Mouse (Mus musculus) retina, embryonic 14.5 days (tissue): ENCODE measurements around the gene Mapk8ip3.
A peak's percentile ranks its signal among the peaks of the same experiment; 100 is the strongest.

Source experiments
- DNase-seq: peaks from one replicate; pipeline ENCODE4 v3.0.0-alpha.2; 2015; ENCODE audit warnings: low spot score

Gene Mapk8ip3

DNA sequence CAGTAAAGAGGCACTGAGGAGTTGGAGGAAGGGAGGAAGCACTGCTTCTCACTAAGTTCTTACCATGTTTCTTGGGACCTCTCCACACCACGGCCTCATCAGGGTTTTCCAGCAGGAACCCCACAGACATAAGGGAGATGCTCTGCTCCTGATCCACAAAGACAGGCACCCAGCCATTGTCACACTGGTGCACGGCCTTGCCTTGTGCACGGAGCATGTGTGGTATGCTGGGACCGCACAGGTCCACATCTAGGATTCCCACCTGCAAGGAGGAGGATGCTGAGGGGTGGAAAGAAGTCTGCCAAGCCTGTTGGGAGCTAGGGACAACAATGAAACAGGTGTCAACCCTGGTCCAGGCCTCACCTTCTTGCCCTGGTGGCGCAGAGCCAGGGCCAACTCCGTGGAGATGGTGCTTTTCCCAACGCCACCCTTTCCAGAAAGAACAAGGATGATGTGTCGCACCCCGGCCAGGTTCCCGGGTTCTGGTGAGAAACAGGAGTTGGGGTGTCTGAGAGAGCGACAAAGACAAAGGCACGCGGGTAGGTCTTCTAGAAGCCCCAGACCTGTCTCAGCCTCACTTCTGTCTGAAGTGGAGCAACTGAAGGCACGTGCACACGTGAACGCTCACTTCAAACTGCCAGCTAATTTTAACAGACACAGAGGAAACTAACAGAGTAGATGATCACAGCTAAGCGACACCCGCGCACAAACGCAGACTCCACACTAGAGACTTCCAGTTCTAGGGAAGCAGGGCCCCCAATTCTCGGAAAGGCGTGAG, 51.2 kb downstream of the Mapk8ip3 start:
- no peak for DNase-seq

DNA sequence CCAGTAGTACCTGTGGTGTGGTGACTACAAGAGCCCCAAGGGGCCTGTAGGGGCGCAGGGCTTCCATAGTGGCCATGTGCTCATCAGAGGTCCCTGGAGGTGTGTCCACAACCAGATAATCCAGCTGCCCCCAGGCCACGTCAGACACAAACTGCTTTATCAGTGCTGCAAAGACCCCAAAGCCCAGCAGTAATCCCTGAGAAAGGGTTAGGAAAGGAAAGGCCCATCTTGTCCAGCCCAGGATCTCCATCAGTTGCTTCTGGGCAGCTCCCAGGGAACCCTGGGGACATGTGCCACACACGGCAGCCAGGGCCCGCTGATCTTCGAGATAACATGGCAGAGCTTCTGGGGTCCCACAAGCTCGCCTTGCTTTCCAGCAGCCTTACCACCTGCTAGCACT, 52.4 kb downstream of the Mapk8ip3 start:
- no peak for DNase-seq

DNA sequence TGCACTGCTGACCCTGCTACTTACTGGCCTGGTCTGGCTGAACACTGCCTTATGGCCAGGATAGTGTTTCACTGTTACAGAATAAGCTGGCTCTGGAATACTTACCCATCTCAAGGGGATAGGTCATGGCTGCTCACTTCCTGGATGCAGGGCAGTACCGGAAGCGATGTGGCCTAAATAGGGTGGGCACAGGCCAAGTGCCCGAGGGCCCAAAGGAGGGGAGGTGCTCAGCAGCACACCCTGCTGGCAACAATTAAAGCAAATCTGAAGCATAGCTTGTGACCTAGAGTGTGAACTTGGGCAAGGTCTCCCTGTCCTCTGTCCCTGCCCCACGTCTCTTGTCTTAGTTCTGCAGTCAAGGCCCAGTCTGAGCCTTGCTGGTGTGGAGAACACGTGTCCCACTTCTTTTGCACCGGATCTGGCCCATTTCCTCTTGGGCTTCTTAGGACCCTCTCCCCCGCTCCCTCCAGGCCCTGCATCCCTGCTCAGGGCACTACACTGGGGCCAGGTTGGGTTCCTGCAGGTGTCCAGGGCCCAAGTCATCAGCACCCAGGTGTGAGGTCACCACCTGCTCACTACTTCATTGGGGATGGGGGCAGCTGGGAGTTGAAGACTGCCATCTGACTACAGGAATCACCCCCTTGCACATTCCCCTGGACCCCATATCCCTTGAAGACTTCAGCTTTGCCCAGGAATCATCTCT, 54.9 kb downstream of the Mapk8ip3 start:
- peak; percentile 74 for DNase-seq

DNA sequence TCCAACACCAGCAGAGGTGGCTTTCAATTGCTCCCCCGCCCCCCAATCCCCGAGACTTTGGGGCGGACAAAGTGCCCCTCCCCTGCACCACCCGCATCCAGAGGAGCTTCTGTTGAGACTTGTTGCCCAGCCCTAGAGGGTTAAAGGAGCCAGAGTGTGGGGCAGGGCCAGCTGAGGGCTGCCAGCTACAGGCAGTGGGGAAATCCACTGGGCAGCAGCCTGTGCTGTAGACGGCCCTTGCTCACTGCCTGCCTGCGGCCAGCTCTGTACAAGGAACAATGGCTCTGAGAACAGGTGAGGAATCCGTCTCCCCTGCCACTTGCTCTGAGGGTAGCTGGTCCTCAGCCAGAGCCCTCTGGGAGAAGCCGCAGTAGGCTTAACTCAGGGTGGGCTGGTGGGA, 58.2 kb downstream of the Mapk8ip3 start:
- DNase-seq, result no peak

DNA sequence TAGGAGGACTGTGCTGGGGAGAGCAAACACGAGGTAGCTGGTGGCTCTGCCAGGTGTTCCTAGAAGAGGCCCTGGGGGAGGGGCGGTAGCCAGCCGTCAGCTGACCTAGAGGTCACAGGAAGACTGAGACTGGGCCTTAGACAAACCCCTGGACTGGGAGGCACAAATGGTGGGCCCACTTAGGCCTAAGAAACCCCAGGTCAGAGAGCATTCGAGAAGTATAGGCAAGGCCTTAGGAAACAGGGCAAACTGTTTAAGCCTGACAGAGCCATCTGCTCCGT, 58.7 kb downstream of the Mapk8ip3 start:
- DNase-seq, result no peak

DNA sequence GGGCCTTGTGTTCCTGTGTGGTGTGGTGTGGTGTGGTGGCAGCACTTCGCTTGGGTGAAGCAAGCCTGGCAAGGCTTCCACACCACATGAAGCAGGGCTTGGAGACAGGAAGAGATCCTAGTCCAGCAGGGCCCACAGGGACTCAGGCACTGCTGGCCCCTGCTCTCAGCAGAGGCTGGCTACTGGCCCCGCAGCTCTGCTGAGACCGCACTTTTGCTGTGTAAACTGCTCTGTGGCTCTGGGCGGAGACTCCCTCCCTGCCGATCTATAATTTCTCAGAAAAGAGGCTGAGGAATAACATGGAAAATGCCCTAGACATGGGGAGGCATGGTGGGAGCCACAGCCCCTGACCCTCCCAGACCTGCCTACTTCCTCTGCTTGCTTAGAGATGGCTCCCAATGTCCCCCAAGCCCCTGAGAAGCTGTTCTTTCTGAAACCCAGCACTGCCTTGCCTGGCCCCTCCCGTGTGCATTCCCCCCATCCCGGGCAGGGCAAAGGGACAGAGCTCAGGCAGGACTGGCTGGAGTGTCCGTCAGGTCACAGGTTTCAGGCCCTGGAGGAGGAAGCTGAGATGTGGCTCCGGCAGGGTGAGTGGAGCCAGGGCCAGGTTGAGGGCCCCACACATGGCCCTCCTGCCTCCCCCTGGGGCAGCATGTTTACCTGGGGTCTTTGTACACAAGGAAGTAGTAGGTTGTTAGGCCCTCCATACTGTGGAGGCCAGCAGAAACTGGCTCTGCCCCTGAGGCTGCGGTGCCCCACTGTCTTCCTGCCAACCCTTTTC, 59.3 kb downstream of the Mapk8ip3 start:
- no peak for DNase-seq

DNA sequence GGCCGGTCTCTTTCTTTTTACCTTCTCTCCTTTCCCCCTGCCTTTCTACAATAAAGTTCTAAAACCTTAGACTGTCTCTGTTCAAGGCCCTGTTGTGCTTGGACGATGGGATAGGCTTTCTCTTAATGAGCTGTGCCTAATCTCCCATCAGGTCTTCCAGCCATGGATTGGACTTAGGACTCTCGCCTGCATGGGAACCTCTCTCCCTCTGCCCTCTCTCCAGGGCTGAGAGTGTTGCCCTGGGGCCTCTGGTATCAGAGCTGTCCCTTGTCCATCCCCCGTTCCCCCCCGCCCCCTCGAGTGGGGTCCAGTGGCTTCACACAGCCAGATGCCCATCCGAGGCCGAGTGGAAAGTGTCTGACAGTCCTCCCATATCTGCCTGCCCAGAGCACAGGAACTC, 61.8 kb downstream of the Mapk8ip3 start:
- DNase-seq, result no peak

DNA sequence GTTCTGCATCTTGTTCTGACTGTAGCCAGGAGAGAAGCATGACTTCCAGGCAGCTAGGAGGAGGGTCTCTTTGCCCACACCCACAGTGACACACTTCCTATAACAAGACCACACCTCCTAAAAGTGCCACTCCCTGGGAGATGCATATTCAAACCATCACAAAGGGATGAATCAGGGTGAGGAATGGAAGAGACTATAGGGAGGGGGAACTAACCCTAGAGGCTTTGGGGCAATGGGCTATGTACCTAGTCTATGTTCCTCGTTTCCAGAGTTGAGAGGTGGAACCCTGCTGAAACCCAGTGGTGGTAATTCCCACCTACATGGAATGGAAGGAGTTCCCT, 62.4 kb downstream of the Mapk8ip3 start:
- no peak for DNase-seq

DNA sequence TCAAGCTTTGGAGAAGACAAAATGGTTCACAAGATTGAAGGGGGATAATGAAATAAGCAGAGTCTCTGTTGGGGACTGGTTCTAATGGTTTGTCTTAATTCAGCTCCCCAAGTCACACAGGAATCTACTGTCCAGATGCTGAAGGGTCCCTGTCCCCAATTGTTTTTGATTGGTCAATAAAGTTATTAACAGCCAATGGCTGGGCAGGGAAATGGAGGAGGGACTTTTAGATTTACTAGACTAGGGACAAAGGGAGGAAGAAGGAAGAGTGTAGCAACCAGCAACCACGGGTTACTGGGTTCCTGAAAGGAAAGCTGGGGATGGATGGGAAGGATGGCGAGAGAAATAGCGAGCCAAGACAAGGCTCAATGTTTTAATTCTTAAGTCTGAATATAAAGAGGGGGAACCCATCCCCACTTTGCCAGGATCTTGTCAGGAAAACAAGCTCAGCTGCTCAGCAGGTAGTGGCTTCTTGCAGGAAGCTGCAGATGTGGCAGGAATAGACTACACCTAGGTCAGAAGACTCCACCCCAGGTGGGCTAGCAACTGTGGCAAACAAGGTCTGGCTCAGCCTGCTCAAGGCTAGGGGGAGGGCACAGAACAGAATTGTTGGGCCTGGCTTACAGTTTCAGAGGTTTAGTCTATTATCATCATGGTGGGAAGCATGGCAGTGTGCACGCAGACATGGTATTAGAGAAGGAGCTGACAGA, 62.9 kb downstream of the Mapk8ip3 start:
- DNase-seq, result no peak

DNA sequence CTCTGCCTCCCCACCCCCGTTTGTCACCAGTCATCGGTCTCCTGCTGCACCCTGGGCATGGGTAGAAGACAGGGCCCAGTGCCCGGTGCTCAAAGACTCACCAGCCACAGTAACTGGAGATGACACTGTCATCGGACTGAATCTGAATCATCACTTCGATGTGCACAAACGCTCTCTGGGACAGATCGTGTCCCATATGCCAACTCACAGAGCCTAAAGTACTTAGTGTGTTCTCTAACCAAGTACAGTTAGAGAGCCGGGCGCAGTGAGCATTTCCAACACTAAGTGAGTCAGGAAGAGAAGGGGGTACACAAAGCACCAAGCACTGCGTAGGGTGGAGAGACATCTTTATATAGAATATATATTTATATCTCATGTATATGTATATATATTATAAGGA, 68.9 kb downstream of the Mapk8ip3 start:
- no peak for DNase-seq

DNA sequence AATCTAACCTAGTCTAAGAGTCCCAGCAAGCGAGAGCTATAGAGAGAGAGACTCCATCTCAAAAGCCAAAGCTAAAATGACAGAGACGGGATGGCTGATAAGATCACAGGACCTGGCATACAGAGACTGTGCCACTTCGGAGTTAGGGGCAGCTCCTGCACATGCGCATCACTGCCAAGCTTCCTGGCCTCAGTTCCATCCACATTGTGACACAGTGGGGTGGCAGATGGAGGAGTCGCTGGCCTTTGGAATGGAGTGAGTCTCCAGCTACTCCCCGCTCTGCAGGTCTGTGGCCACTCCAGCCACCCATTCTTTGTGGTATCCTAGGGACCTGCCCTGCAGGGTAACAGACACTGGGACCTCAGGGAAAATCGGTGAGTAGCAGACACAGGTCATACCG, 71.0 kb downstream of the Mapk8ip3 start, which contains the start of gene Igfals:
TSS of gene Igfals (plus strand) at position 222 of the 400 bp plus-strand sequence.
- DNase-seq, result no peak

DNA sequence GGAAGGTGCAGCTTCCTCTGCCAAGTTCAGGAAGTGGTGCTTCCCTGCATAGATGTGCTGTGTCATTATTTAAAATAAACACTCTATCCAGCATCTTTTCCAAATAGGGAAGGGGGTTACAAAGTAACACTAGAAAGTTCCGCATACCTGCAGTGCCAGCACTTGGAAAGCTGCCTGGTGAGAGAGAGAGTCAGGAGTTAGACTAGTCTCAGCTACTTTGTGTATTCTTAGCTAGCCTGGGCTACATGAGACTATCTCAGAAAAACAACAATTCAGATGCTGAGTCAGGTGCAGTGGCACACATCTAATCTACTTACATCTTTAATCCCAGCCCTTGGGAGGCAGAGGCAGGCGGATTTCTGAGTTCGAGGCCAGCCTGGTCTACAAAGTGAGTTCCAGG, 75.0 kb downstream of the Mapk8ip3 start:
- no peak for DNase-seq

DNA sequence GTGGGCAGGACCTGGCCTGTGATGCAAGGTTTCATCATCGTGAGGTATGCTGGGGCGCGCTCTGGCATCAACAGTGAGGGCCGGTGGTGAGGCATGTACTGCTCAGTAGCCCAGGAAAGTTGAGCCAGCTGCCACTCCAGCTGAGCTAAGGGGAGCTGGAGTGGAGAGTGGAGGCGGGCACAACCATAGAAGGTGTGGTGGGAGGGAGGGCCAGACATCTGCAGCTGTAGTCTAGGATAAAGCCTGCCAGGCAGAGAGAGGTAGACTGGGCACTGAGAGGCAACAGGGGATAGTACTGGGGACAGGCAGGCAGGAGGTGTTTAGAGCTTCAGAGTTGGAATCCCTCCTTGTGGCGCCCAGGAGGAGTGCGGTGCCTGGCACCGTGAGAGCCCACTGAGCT, 76.7 kb downstream of the Mapk8ip3 start:
- no peak for DNase-seq

DNA sequence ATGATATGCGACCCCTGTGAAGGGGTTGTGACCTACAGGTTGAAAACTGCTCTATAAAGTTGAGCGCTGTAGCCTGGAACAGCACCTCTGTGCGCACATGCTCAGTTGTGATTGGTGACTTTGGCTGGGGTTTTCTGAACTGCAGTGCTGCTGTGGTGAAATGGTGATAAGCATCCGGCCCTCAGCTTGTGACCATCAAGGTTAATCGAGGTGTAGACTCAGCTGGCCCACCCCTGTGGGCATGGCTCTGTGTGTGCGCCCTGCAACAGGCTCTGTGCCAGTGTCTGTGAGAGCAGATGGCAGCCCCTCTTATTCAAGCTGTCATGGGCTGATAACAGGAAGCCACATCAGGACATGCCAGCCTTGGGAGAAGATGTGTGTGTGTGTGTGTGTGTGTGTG, 77.8 kb downstream of the Mapk8ip3 start:
- DNase-seq, result no peak

DNA sequence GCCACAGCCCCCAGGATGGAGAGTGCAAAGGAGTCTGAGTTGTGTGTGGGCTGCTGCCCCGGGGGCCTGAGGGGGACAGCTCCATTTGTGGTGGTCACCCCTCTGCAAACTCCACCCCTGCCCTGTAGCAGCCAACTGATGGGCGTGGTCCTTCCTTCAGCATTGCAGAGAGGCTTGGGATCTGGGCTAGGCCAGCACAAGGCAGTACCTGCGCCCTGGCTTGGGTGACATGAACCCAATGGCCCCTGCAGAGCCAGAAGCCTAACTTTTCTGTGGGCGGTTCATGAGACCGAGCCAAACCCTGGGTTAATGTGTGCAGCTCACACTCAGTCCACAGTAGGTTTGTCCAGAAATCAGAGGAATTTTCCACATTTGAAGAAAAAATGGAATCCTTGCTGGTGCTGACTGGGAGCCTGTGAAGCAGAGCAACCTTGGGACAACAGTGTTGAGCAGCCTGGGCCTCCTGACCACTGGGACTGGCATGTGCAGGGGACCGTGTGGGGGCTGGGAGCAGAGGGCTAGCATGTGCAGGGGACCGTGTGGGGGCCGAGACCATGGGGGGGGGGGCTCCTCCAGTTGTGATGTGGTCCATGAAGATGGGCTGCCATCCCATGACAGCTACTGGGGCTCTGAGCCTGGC, 78.8 kb downstream of the Mapk8ip3 start:
- no peak for DNase-seq

DNA sequence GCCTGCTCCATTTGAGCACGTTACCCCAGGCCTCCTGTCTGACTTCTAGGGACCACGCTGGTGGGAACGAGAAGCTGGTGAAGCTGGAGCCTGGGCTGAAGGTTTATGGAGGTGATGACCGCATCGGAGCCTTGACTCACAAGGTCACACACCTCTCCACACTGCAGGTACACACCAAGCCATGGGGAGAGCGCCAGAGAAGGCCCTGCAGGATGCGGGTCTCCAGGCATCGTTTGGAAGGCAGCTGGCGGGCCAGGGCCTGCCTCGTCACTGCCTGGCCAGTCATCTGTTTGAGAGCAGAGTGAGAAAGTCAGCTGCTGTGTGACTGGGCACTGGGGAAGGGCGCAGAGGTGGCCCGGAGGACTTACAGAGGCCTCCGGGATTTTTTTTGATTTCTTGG, 80.2 kb downstream of the Mapk8ip3 start:
- no peak for DNase-seq

DNA sequence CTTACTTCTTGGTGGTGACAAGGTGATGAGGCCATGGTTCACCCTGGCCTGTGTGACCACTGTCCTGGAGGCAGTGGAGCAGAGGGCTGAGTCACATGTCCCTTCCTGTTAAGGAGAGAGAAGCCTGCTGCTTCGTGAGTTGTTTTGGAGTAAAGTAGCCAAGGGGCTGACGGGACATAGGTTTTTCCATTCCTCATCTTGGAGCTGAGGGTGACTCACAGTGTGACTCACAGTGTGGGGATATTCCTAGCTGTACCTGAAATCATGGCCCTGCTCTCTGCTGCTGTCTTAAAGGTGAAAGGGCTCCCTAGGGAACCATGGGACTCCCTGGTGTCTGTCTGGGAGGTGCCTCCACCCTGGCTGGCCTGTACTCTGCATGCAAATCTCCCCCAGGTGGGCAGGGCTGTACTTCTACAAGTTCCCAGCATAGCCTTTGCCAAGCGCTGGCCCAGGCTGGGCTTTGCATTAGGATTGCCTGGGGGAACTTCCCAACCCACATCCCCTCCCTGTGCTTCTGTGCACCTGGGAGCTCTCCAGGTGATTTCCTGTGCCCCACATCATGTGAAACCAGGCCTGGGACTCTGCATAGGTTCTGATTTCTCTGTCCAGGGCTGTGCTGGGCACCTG, 80.8 kb downstream of the Mapk8ip3 start:
- DNase-seq, result no peak

DNA sequence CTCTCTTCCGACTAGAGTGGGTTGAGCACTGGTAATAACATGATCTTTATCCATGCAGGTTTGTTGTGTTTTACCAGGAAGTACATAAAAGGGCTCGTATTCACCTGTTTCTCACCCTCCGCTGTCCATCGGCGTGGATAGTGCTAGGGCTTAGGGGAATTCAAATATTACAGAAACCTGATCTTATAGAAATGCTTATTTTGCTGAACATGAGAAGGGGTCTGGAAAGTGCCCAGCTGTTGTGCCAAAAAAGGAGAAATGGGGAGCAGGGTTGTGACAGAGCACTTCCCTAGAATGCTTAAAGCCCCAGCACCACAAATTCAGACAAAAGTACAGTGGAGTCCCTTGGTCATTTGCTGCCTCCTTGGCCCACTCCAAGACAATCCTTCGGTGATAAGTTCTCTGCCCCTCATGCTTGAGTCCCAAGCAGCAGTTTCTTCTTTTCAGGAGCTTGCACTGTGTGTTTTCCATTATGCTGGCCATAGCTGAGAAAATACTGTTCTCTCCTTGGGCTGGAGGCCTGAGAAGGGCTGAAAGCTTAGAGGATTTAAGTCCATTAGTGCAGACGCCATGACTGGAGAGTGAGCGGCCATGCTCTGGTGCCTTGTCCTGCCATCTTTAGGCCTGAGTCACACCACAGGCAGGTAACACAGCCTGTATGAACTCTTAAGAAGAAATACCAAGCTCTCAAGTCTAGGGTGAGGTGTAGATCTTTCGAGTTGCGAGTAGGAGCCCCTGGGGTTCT, 85.2 kb downstream of the Mapk8ip3 start:
- DNase-seq, result no peak

DNA sequence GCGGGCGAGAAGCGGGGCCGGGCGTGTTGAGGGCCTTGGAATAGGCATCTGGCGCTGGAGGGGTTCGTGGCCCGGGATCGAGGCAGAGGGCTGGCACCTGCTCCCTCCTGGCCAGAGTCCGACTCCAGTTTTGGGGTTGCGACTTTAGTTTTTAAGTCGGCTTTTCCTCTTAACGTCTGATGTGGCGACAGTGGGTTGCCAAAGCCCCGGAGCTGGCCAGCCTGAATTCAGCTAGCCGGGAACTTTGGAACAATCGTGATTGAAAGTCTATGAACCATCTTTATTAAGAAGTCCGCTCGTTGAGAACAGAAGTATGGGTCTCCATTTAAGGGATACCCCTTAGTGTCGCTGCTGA, 86.0 kb downstream of the Mapk8ip3 start:
- no peak for DNase-seq

DNA sequence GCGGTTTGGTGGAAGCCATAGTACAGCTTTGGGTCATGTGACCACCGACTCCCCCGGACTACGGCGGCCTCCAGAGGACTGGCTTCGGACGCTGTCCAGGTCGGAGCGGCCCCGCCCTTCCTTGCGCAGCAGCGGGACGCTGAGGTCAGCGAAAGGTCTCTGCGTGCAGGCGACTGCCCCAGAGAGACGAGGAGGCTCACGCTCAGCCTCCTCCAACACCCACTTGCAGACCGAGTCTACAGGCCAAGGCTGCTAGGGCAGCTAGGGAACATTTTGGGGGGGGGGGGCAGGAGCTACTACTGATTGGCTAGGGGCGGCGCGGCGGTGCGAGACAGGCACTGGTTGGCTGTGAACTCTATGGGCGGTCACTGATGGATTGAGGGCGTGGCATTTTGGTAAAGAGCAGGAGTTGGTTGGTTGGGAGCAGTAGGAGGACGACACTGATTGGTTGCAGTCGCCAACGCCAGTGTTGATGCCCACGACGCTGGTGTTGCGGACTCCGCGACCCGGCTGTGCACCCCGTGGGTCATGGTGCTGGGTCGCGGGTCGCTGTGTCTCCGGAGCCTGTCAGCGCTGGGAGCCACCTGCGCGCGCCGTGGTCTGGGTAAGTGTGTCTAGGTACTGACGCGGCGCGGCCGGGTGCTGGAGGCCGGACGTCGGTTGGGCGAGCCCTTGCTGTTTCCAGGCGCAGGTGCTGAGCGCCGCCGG, 86.6 kb downstream of the Mapk8ip3 start, which contains the start of gene Fahd1:
TSS of gene Fahd1 (minus strand) at position 300 of the 708 bp plus-strand sequence.
- peak; percentile 98 for DNase-seq
